Mouse (Mus musculus) large intestine, adult 2 months (tissue): ENCODE measurements around the gene Ptgdr2. TPM values are rescaled to one million over a fixed set of nuclear protein-coding genes. Genes with fewer than 3 reads are reported as not detected.

ENCODE experiments used
- DNase-seq: peaks from one replicate; pipeline ENCODE4 v3.0.0-alpha.2; 2012; ENCODE audit warnings: low read depth, low spot score
- WGBS: fragments of 180-500 bp; shearing (Covaris S2); methylation state at CpG from one replicate; pipeline ENCODE4 v1.1.7; 2018; 5-methylcytosine and 5-hydroxymethylcytosine counted together
- polyA plus RNA-seq: library from polyadenylated mRNA; depleted of rRNA; stranded (reverse); fragments of >200 nt; gene quantifications from 2 replicates; pipeline ENCODE4 v1.2.3, GENCODE M21; 2012; rRNA removed

Ptgdr2 gene
- 0.77 and 0.86 TPM in 2 replicates for polyA plus RNA-seq

DNA sequence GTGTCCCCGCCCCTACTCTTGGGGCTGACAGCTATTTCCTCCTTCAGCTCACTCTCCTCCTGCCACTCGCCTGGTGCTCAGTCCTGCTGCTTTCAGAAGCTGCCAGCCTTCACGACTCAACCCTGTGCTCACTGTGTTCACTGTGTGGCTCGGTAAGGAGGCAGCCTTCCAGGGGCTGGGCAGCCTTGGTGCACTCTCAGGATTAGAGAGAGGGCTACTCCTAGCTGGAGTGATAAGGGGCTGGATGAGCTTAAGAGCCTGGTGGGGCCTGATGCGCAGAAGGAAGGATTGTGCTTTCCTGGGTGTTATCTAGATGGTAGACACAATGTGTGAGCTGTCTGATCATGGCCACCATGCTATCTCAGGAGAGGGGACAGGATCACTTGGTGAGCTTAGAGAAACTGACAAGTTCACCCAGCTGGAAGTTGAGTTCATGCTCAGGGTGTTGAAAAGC, at the start of gene Ptgdr2:
Ptgdr2 (plus strand) TSS at position 51 of the 454 bp plus-strand sequence.
- no peak for DNase-seq
- WGBS: 21% methylated on average over 5 of the region's 5 CpGs

GRCm38 (mm10) chr19:10892201-10892600, 44.8 kb upstream of the Ptgdr2 start:
- 80% methylated on average over 3 of the region's 3 CpGs for WGBS
- no peak for DNase-seq

GRCm38 (mm10) chr19:10895016-10895528, 41.9 kb upstream of the Ptgdr2 start, which contains the start of gene Prpf19:
Prpf19 (plus strand) TSS chr19:10895231.
- WGBS: under 1% methylated on average over 43 of the region's 43 CpGs
- peak; percentile 95 for DNase-seq

GRCm38 (mm10) chr19:10895708-10896107, 41.3 kb upstream of the Ptgdr2 start:
- under 1% methylated on average over 16 of the region's 16 CpGs for WGBS
- DNase-seq: no peak

DNA sequence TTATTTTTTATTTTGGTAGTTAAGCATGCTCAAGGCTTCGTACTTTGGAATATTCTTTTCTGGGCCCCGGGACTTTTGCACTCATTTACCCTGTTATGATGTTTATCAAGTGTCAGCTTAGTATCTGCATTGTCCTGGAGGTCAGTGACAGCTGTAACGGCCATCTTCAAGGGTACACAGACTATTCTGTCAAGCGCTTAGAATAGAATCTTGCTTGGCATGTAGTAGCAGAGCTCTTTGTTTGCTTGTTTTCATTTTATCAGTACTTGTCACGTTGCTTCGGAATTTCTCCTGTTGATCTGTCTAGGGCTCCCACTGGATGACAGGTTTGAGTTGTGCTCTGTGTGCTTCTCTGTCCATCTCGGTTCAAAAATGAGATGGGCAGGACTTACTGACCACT, 40.1 kb upstream of the Ptgdr2 start:
- no peak for DNase-seq
- WGBS: 52% methylated on average over 7 of the region's 7 CpGs

- DNase-seq: no peak
- WGBS: 78% methylated on average over 8 of the region's 8 CpGs
These were observed 39.5 kb upstream of the Ptgdr2 start for GRCm38 (mm10) chr19:10897491-10897890.

DNA sequence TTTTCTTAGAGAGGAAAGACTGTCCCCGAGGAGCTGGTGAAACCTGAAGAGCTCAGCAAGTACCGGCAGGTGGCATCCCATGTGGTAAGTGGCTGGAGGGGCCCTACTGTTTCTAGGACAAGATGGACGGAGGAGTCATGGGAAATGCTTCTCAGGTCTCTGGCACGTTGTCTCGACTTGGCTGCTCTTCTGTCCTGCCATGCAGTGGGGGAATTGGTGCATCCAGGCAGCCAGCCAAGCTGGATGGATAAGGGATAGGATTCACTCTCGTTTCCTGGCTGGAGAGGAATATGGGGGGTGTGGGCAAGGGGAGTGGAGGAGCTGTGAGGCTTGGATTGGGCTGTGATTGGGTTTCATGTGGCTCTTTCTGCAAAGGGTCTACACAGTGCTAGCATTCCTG, 36.6 kb upstream of the Ptgdr2 start:
- 74% methylated on average over 6 of the region's 6 CpGs for WGBS
- no peak for DNase-seq

DNA sequence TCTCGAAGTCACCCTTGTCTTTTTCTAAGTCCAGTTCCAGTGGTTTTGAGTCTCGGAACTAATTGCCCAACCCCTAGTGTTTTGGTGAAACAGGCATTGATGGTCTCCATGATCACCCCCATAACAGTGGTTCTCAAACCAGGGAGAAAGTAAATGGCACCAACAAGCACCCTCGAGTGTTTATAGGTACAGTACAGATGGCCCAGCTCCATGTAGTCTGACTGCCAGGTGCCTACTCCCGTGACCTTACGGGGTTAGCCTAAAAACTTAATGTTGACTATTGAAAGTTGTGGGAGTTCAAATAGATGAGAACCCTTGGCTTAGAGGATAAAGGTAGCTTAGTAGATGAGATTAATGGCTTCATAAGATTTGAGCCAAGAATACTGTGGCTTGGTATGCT, 35.9 kb upstream of the Ptgdr2 start:
- DNase-seq: no peak
- WGBS: 84% methylated on average over 5 of the region's 5 CpGs

DNA sequence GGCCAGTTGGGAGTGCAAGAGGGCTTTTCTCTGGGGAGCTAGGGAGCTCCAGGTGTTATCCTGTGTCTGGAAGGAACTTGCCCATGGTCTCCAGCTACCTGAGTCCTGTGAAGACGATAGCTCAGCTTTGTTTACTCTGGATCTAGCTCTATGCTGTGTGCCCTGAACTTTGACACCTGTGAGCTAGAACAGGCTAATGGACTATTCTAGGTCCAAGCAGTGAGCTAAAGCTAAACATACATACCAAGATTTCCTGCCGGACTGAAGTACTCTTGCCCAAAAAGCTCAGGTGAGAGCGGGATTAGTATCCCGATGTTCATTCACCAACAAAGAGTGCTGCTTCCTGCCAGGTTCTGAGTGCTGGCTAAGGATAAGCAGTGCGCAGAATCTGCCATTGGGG, 32.4 kb upstream of the Ptgdr2 start:
- 63% methylated on average over 5 of the region's 5 CpGs for WGBS
- DNase-seq: no peak

- 49% methylated on average over 7 of the region's 7 CpGs for WGBS
- no peak for DNase-seq
These were observed 31.8 kb upstream of the Ptgdr2 start for GRCm38 (mm10) chr19:10904927-10905727.

GRCm38 (mm10) chr19:10905728-10906000, 31.3 kb upstream of the Ptgdr2 start:
- WGBS: 66% methylated on average over 5 of the region's 5 CpGs
- no peak for DNase-seq

- WGBS: 43% methylated on average over 3 of the region's 3 CpGs
- no peak for DNase-seq
These were observed 29.1 kb upstream of the Ptgdr2 start for GRCm38 (mm10) chr19:10907891-10908290.

DNA sequence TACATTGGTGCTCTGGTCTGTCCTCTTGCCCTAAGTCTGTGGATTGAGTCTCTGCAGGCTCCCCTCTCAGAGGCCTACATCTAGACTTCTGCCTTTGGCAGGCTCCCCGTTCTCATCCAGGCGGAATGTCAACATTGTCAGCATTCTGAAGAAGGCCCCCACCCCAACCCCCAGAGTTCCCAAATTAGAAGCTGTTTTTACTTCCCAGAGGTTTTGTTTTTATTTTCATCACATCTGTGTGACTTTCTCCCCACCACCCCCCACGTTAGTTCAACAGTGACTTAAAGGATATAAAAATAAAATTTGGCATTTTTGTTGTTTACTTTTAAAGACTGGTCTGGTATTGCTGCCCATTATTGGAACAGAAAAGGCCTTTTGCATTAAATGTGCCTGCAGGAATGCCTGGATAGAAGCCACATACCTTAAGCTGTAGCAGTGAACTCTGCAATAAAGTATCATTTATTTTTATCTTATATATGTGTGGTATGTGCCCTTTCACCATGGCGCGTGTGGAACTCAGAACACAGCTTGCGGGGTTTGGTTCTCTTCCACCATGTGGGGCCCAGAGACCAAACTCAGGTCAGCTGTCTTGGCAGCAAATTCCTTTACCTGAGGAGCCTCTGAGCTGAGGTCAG, 27.8 kb upstream of the Ptgdr2 start:
- DNase-seq: no peak
- WGBS: 72% methylated on average over 6 of the region's 6 CpGs

- DNase-seq: no peak
- WGBS: 62% methylated on average over 7 of the region's 7 CpGs
These were observed 22.7 kb upstream of the Ptgdr2 start for GRCm38 (mm10) chr19:10914291-10914690.

GRCm38 (mm10) chr19:10914870-10915269, 22.1 kb upstream of the Ptgdr2 start:
- no peak for DNase-seq
- 83% methylated on average over 2 of the region's 2 CpGs for WGBS

GRCm38 (mm10) chr19:10916506-10916905, 20.5 kb upstream of the Ptgdr2 start:
- DNase-seq: no peak
- whole genome bisulfite sequencing: 63% methylated on average over 5 of the region's 5 CpGs

DNA sequence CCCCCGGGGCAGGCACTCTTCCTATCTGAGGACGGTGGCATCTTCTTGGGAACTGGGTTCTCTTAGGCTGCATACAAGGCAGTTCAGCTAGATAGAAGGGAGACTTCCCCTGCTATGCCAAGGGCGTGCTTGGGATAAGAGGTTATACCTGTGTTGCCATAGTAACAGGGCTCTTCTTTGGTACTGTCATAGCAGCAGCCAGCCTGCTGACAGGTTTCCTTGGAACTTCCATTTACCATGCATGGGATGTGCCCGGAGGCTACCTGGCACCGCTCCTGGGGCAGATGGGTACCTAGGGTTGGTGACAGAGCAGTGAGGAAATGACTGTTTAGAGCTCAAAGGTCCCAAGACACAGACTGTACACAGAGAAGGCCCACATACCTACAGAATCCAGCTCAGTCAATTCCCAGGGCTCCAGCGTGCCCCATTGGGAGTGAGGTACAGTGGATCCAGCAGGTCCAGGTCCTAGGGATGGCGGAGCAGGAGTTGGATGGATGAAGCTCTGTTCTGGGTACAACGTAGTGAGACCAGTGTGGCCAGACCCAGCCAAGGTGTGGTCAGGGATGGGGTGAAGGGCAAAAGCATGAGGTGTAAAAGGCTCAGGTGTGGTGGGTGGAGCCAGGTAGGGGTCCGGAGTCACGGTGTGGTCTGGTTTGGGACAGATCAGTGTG, 18.5 kb upstream of the Ptgdr2 start:
- whole genome bisulfite sequencing: 77% methylated on average over 10 of the region's 10 CpGs
- DNase-seq: no peak

DNA sequence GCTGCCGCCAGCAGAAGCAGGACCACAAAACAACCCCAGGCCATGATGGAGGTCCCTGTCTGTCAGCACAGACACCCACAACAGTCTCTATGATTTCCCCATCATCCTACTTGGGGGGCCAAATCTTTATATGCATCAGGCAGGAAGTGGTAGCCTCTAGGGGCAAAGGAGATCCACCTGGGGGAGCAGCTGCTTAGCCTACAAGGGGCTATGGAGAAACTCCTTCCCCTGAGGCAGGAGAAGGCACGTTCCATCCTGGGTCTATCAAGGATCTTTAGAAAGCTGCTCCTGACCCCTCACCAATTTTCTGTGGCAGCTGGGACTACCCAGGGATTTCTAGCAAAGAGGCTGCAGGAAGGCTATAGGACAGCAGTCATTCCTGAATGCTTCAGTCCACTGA, 16.4 kb upstream of the Ptgdr2 start, which contains the start of gene Zp1:
Zp1 (minus strand) TSS at position 101 of the 400 bp plus-strand sequence.
- 80% methylated on average over 2 of the region's 2 CpGs for WGBS
- no peak for DNase-seq

DNA sequence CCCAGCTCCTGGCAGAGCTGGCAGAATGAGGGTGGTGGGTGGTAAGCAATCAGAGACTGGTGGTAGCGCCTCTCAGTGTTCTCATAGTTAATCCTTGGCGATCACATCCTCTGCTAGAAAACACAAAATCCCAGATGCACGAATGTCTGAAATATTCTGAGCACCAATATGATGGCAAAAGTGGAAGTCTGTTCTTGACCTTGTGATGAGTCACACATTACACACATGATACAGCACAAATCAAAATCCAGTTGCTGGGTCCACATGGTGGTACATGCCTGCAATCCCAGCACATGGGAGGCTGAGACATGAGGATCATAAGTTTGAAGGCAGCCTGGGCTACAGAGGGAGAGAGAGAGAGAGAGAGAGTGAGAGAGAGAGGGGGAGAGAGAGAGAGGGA, 15.9 kb upstream of the Ptgdr2 start:
- 76% methylated on average over 3 of the region's 3 CpGs for WGBS

GRCm38 (mm10) chr19:10924220-10924619, 12.7 kb upstream of the Ptgdr2 start:
- 60% methylated on average over 4 of the region's 4 CpGs for WGBS
- DNase-seq: no peak

More for the DNA sequence above, 15.9 kb upstream of the Ptgdr2 start:
- DNase-seq: no peak
